Mouse (Mus musculus) spleen, adult 2 months (tissue): ENCODE measurements around the gene Cyp24a1. TPM values are rescaled to one million over a fixed set of nuclear protein-coding genes. Genes with fewer than 3 reads are reported as not detected.
"Not testable (repeated sequence)": the region's sequence is repeated elsewhere in the genome, so short reads cannot be mapped to it uniquely, and the experiment has no call there.

Experiments used
- DNase-seq, 2 experiments: peaks; one replicate each; pipeline versions ENCODE4 v3.0.0 to v3.0.0-alpha.2; 2012 to 2021; ENCODE audit warnings: low spot score in 2 of 2, low read depth in 1 of 2
- H3K27ac ChIP-seq: fragments of 200-500 bp; 2 replicates; pipeline ENCODE4 v1.5.1; 2012; ENCODE audit warnings: low read length, inconsistent platforms; ENCODE audit not compliant: insufficient read depth
- H3K27me3 ChIP-seq: fragments of 200-500 bp; 2 replicates; pipeline ENCODE4 v1.6.1; 2012; ENCODE audit warnings: mild to moderate bottlenecking, moderate library complexity, low read length, inconsistent platforms; ENCODE audit not compliant: control insufficient read depth, insufficient read depth
- H3K36me3 ChIP-seq: fragments of 200-500 bp; 2 replicates; pipeline ENCODE4 v1.6.1; 2012; ENCODE audit warnings: mild to moderate bottlenecking, low read length, inconsistent platforms; ENCODE audit not compliant: control insufficient read depth, insufficient read depth
- H3K4me1 ChIP-seq: fragments of 200-500 bp; 2 replicates; pipeline ENCODE4 v1.6.1; 2011; ENCODE audit warnings: inconsistent platforms; ENCODE audit not compliant: control insufficient read depth, insufficient read depth, insufficient read length
- H3K4me3 ChIP-seq: fragments of 200-500 bp; 2 replicates; pipeline ENCODE4 v1.5.1; 2011; ENCODE audit warnings: mild to moderate bottlenecking, inconsistent platforms; ENCODE audit not compliant: insufficient read depth, insufficient read length; ENCODE audit errors: extremely low read depth
- CTCF ChIP-seq: fragments of 200-500 bp; IDR thresholded peaks from 2 replicates; pipeline ENCODE4 v1.5.1; 2011; ENCODE audit warnings: mild to moderate bottlenecking, inconsistent platforms; ENCODE audit not compliant: insufficient read depth, insufficient read length, insufficient replicate concordance; ENCODE audit errors: extremely low read depth
- POLR2A ChIP-seq: fragments of 200-500 bp; IDR thresholded peaks from 2 replicates; pipeline ENCODE4 v1.6.1; 2011; ENCODE audit warnings: low read depth, low read length, inconsistent platforms
- WGBS: fragments of 180-500 bp; shearing (Covaris S2); methylation state at CpG from one replicate; pipeline ENCODE4 v1.1.7; 2018; 5-methylcytosine and 5-hydroxymethylcytosine counted together
- polyA plus RNA-seq: library from polyadenylated mRNA; depleted of rRNA; stranded (reverse); fragments of >200 nt; gene quantifications from 2 replicates; pipeline ENCODE4 v1.2.3, GENCODE M21; 2012

The Cyp24a1 gene
- polyA plus RNA-seq, 1 experiment = not detected

DNA sequence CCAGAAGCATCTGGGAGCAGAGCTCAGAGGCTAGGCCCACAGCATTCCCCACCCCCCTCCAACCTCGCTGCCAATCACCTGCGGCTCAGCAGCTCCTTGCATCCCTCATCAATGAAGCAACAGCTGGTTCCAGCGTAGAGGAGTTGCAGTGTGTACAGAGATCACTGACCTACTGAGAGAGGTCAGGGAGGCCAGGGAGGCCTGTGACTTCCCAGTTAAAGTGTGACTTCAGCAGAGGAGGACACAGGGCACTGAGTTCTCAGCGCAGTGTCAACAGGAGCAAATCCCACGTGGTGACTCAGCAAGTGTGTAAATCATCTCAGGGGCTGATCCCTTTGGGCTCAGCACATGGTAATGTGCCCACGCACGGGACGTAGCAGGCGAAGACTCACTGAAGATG lies 37.1 kb downstream of the Cyp24a1 start:
- H3K4me1 ChIP-seq = no peaks in the 10 kb centered on the region
- no peak for TF ChIP-seq POLR2A
- no peaks in the 10 kb centered on the region for H3K27me3 ChIP-seq
- no peaks in the 10 kb centered on the region for H3K36me3 ChIP-seq
- WGBS = 40% methylated on average over 9 of the region's 9 CpGs
- no peak overlapping the region for H3K4me3 ChIP-seq
- H3K27ac ChIP-seq = no peak overlapping the region
- no peak for DNase-seq

- Histone ChIP-seq H3K27me3 (no peaks in the 10 kb centered on the region), H3K4me3 (no peak overlapping the region), H3K4me1 (no peaks in the 10 kb centered on the region), H3K27ac (no peak overlapping the region), H3K36me3 (no peaks in the 10 kb centered on the region)
- 72% methylated on average over 10 of the region's 10 CpGs for WGBS
- no peak for DNase-seq
- TF ChIP-seq POLR2A = no peak
- TF ChIP-seq CTCF = no peak
Observed at GRCm38 (mm10) chr2:170459183-170459582, 37.8 kb downstream of the Cyp24a1 start.

DNA sequence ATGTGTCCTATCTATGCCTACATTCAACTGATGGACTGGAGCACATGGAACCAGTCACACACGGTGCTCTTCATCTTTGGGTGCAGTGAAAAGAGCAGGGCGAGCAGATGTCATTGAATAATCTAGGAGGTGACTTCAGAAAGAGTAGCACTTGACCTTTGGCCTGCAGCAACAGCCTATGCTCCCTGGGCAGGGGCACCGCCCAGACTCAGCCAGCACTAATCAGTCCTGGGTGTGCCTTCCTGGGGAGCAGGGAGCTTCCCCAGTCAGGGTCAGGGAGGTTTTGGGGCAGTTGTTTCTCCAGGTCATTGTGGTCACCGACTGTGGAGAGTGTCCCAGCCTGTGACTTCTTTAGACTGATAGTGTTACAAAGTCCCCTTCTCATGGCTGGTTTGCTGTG lies 43.1 kb downstream of the Cyp24a1 start:
- not testable (repeated sequence) for H3K36me3 ChIP-seq, DNase-seq, H3K27me3 ChIP-seq, H3K27ac ChIP-seq, H3K4me3 ChIP-seq, H3K4me1 ChIP-seq
- 81% methylated on average over 3 of the region's 4 CpGs for WGBS

GRCm38 (mm10) chr2:170450933-170451332 lies 46.0 kb downstream of the Cyp24a1 start:
- Histone ChIP-seq H3K27ac (no peak overlapping the region), H3K4me1 (no peaks in the 10 kb centered on the region), H3K36me3 (no peaks in the 10 kb centered on the region), H3K27me3 (no peaks in the 10 kb centered on the region), H3K4me3 (no peak overlapping the region)
- peak in 1 of 2 experiments; percentile 50 for DNase-seq
- WGBS = 14% methylated on average over 9 of the region's 9 CpGs
- TF ChIP-seq POLR2A = no peak
- peak; percentile 64; the same call in 1 of the 2 replicates for TF ChIP-seq CTCF

DNA sequence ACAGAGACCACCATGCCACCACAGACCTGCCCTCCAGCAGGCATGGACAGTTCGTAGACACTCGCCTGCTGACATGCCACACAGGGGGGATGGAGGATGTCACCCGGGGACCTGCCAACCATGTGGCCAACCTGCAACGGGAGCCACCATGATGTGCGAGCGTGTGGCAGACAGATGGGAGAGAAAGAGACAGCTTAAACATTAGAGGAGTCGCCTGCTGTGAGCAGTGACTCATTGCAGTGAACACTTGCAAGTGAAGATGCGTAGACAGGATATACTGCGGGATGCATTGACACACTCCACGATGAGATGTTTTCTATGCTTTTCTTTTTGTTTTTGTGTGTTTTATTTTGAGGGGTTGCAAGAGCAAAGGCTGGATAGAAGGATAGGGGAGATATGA lies 49.3 kb downstream of the Cyp24a1 start:
- no peak overlapping the region for H3K4me3 ChIP-seq
- WGBS = 82% methylated on average over 10 of the region's 10 CpGs
- no peaks in the 10 kb centered on the region for H3K4me1 ChIP-seq
- no peaks in the 10 kb centered on the region for H3K36me3 ChIP-seq
- TF ChIP-seq POLR2A (no peak), CTCF (no peak)
- no peaks in the 10 kb centered on the region for H3K27me3 ChIP-seq
- DNase-seq = no peak
- no peak overlapping the region for H3K27ac ChIP-seq

- Histone ChIP-seq H3K4me1 (no peaks in the 10 kb centered on the region), H3K27ac (no peak overlapping the region), H3K36me3 (no peaks in the 10 kb centered on the region), H3K27me3 (no peaks in the 10 kb centered on the region), H3K4me3 (no peak overlapping the region)
- 82% methylated on average over 5 of the region's 5 CpGs for WGBS
- no peak for TF ChIP-seq POLR2A
- TF ChIP-seq CTCF = no peak
- DNase-seq = no peak
Observed at GRCm38 (mm10) chr2:170446843-170447383, 50.0 kb downstream of the Cyp24a1 start.

DNA sequence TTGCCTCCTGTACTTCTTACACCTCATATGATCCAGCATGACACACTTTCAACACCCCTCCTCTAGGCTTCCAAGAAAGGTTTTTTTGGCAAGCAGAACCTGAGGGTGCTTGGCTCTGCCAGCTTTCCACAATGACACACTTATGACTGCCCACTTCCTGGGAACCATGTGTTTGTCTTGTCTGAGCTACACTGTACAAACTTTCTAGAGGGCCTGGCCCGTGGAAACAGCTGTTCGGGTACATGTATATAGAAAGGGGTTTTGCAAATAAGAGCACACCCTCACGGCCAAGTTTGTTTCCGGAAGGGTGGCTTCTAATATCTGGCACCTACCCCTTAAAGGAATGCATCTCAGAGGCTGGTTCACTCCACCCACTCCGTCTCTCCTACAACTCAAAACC lies 51.1 kb downstream of the Cyp24a1 start:
- no peak for DNase-seq
- H3K36me3 ChIP-seq = no peaks in the 10 kb centered on the region
- WGBS = 82% methylated on average over 5 of the region's 5 CpGs

More for the DNA sequence above, 51.1 kb downstream of the Cyp24a1 start:
- Histone ChIP-seq H3K27ac (no peak overlapping the region), H3K4me1 (no peaks in the 10 kb centered on the region), H3K27me3 (no peaks in the 10 kb centered on the region), H3K4me3 (no peak overlapping the region)
- no peak for TF ChIP-seq CTCF
- TF ChIP-seq POLR2A = no peak
